Mouse (Mus musculus) limb, embryonic 11.5 days (tissue): ENCODE results near the gene Lmln. TPM values are rescaled to one million over a fixed set of nuclear protein-coding genes. Genes with fewer than 3 reads are reported as not detected.
"Not testable (repeated sequence)": the region's sequence is repeated elsewhere in the genome, so short reads cannot be mapped to it uniquely, and the experiment has no call there.

Source experiments
- ATAC-seq: fragments of 200-750 bp; cut with Nextera tagmentation; 2 replicates; pipeline ENCODE4 v1.8.0; 2017; ENCODE audit warnings: low read depth; ENCODE audit not compliant: insufficient number of reproducible peaks, low FRiP score, low TSS enrichment
- DNase-seq: peaks from one replicate; pipeline ENCODE4 v3.0.0-alpha.2; 2015; ENCODE audit warnings: low spot score
- H3K27ac ChIP-seq: fragments of 300-500 bp; sonication (generic); replicated peaks from 2 replicates; pipeline ENCODE4 v1.5.1; 2014; ENCODE audit warnings: low read depth, mild to moderate bottlenecking, low read length
- H3K27me3 ChIP-seq: fragments of 300-500 bp; sonication (generic); 2 replicates; pipeline ENCODE4 v1.6.1; 2014; ENCODE audit warnings: mild to moderate bottlenecking, low read length, mixed read lengths; ENCODE audit not compliant: control insufficient read depth, insufficient read depth
- H3K36me3 ChIP-seq: fragments of 300-500 bp; sonication (generic); 2 replicates; pipeline ENCODE4 v1.6.1; 2014; ENCODE audit warnings: mild to moderate bottlenecking, low read length, moderate library complexity, mixed read lengths; ENCODE audit not compliant: control insufficient read depth, insufficient read depth
- H3K4me1 ChIP-seq: fragments of 300-500 bp; sonication (generic); 2 replicates; pipeline ENCODE4 v1.6.1; 2014; ENCODE audit warnings: low read length, mixed read lengths; ENCODE audit not compliant: control insufficient read depth, insufficient read depth
- H3K4me2 ChIP-seq: fragments of 300-500 bp; sonication (generic); 2 replicates; pipeline ENCODE4 v1.6.1; 2014; ENCODE audit warnings: low read depth, mild to moderate bottlenecking, moderate library complexity; ENCODE audit not compliant: severe bottlenecking
- H3K4me3 ChIP-seq: fragments of 300-500 bp; sonication (generic); 2 replicates; pipeline ENCODE4 v1.5.1; 2014; ENCODE audit warnings: low read depth, low read length
- H3K9ac ChIP-seq: fragments of 300-500 bp; sonication (generic); 2 replicates; pipeline ENCODE4 v1.6.1; 2014; ENCODE audit warnings: mild to moderate bottlenecking, low read length
- H3K9me3 ChIP-seq: fragments of 300-500 bp; sonication (generic); 2 replicates; pipeline ENCODE4 v1.6.1; 2016; ENCODE audit warnings: low read length; ENCODE audit not compliant: control insufficient read depth
- WGBS: fragments of 180-500 bp; shearing (Covaris S2); extraction: QIAGEN DNeasy Blood & Tissue Kit; methylation state at CpG from one replicate; pipeline ENCODE4 v1.1.7; 2014; 5-methylcytosine and 5-hydroxymethylcytosine counted together
- polyA plus RNA-seq: library from polyadenylated mRNA; unstranded; fragments of >200 nt; fragmentation: Nextera tagmentation; extraction: Ambion mirVana; gene quantifications from 2 replicates; pipeline ENCODE4 v1.2.1, GENCODE M21; 2014

The Lmln gene
- polyA plus RNA-seq, 1 experiment from 2014 or later: 2.0 TPM

DNA sequence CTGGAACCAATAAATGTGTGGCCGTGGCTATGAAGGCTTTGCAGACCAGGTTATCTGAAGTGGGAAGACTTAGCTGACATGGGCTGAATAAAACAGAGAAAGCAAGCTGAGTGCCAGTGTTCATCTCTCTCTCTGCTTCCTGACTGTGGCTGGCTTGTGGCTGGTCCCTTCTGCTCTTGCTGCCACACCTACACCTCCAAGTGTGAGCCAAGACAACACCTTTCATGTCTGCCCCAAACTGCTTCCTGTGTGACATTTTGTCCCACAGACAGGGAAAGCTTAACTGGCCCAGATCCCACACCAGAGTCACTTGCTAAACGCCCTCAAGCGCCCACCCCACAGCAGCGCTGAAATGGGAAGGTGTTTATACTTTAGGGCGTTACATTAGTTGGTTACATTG, 9.2 kb upstream of the Lmln start:
- no peak for DNase-seq
- H3K27ac ChIP-seq: no peak overlapping the region
- no peak overlapping the region for H3K4me3 ChIP-seq
- H3K27me3 ChIP-seq: no peaks in the 10 kb centered on the region
- H3K4me1 ChIP-seq: peaks cover 4% of the 10 kb centered on the region
- 0 out of 2 replicates have a peak, but pooled peaks cover 3% of the 10 kb centered on the region for H3K36me3 ChIP-seq
- H3K9me3 ChIP-seq: no peaks in the 10 kb centered on the region
- ATAC-seq: no peak
- WGBS: 62% methylated on average over 5 of the region's 5 CpGs
- H3K4me2 ChIP-seq: no peak overlapping the region
- H3K9ac ChIP-seq: no peak overlapping the region

DNA sequence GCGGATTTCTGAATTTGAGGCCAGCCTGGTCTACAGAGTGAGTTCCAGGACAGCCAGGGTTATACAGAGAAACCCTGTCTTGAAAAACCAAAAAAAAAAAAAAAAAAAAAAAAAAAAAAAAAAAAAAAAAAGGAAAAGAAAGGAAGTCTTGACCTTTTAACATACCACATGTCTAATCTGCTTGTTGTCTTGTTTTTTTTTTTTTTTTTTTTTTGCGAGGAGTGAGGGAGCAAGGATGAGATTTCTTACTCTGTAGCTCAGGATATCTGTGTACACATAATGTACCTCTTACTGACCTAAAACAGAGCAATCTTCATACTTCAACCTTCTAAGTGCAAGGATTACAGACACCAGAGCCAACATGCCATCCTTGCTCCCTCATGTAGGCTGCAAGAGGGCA, 7.4 kb upstream of the Lmln start:
- H3K4me3 ChIP-seq, H3K27ac ChIP-seq, H3K4me2 ChIP-seq, ATAC-seq, H3K27me3 ChIP-seq, H3K9ac ChIP-seq, H3K4me1 ChIP-seq, DNase-seq, H3K9me3 ChIP-seq: not testable (repeated sequence)
- 85% methylated on average over 2 of the region's 2 CpGs for WGBS
- peaks cover 11% of the 10 kb centered on the region; the same call in 1 of the 2 replicates for H3K36me3 ChIP-seq

DNA sequence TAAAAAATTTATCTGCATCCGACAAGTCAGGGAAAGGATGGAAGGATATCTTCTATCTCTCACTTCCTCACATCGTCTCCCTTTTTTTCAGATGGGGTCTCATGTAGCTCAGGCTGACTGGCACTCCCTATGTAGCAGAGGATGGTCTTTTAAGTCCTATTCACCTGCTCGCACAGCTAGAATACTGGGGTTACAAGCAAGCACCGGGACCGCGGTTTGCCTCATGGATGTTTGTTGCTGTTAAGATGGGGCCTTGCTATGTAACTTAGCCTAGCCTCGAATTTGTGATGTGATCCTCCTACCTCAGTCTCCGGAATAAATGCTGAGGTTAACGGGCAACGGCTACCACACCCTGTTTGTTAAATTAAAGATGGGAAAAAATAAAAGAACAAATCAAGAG, 6.7 kb upstream of the Lmln start:
- peaks cover 5% of the 10 kb centered on the region for H3K4me1 ChIP-seq
- no peaks in the 10 kb centered on the region for H3K27me3 ChIP-seq
- peak overlapping the region; percentile 45; the same call in 1 of the 2 replicates for H3K4me2 ChIP-seq
- no peaks in the 10 kb centered on the region for H3K9me3 ChIP-seq
- H3K4me3 ChIP-seq: peak overlapping the region; percentile 97; the same call in 1 of the 2 replicates
- no peak overlapping the region for H3K27ac ChIP-seq
- peak; percentile 48; the same call in 1 of the 2 replicates for ATAC-seq
- H3K36me3 ChIP-seq: peaks cover 18% of the 10 kb centered on the region; the same call in 1 of the 2 replicates
- no peak for DNase-seq
- 24% methylated on average over 10 of the region's 10 CpGs for WGBS
- no peak overlapping the region for H3K9ac ChIP-seq

DNA sequence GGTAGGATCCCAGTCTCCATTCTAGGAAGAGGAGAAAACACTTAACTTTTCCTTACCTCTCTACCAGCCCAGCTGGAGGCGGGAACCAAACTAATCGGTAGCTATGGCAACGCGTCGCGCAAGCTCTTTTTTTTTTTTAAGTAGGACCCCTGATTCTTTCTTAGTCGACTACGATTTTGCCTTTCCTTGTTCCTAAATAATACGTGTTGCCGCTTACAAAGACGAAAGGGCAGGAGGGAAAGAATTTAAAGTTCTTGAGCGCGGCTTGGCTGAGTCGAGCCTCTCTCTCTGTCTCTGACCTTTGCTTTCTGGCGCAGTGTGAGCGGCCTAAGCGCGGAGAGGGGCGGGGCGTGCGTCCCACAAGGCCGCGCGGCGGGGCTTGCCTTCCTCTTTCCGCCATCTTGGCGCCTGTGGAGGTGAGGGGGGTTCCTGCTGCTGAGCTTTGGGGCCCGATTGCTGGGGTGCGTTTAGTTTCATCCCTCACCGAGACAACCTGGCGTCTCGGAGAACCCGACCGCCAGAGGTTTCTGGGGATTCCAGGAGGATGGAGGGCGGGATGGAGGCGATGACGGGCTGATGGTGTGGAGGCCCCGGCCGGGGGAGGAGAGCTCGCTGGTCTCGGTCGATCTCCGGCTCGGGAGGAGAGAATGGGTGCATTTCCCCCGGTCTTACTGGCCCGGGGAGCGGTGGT, 6.1 kb upstream of the Lmln start, which contains the start of the genes Iqcg and Rpl35a:
Gene Iqcg (minus strand): TSS at position 124 of the 691 bp plus-strand sequence.
Gene Rpl35a (plus strand): TSS at position 359 of the 691 bp plus-strand sequence.
- H3K9me3 ChIP-seq: no peaks in the 10 kb centered on the region
- no peaks in the 10 kb centered on the region for H3K27me3 ChIP-seq
- peak within 1 kb of the TSS; percentile 98 for H3K9ac ChIP-seq
- peak within 1 kb of the TSS; percentile 97 for H3K4me3 ChIP-seq
- peak; percentile 91 for DNase-seq
- peak; percentile 91 for ATAC-seq
- peak within 1 kb of the TSS; percentile 90 for H3K27ac ChIP-seq
- under 1% methylated on average over 46 of the region's 47 CpGs for WGBS
- H3K4me1 ChIP-seq: peaks cover 5% of the 10 kb centered on the region
- H3K4me2 ChIP-seq: peak within 1 kb of the TSS; percentile 51
- H3K36me3 ChIP-seq: peaks cover 20% of the 10 kb centered on the region; the same call in 1 of the 2 replicates

DNA sequence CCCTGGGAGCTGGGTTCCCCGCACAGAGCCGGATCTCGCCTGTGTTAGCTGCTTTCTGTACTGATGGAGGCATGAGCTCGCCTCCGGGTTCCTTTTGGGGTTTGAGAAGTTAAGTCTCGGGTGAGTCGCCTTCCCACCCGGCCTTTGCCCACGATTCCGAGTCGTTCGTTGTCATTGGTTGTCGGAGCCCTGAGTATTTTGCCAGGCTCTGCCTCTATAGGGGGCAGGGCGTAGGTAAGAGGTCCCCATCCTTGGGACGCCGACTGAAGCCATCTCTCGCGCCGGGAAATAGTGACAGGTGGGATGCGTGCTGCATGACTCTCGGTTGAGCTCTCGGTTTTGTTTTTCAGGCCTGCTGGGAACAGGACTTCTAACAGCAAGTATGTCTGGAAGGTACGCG, 5.5 kb upstream of the Lmln start:
- Histone ChIP-seq H3K27ac (peak overlapping the region; percentile 90), H3K9ac (peak overlapping the region; percentile 98), H3K4me3 (peak overlapping the region; percentile 97), H3K4me2 (peak overlapping the region; percentile 51), H3K4me1 (peaks cover 5% of the 10 kb centered on the region), H3K27me3 (no peaks in the 10 kb centered on the region), H3K36me3 (peaks cover 20% of the 10 kb centered on the region; the same call in 1 of the 2 replicates), H3K9me3 (no peaks in the 10 kb centered on the region)
- ATAC-seq: peak; percentile 7; the same call in 1 of the 2 replicates
- DNase-seq: no peak
- WGBS: under 1% methylated on average over 24 of the region's 24 CpGs

DNA sequence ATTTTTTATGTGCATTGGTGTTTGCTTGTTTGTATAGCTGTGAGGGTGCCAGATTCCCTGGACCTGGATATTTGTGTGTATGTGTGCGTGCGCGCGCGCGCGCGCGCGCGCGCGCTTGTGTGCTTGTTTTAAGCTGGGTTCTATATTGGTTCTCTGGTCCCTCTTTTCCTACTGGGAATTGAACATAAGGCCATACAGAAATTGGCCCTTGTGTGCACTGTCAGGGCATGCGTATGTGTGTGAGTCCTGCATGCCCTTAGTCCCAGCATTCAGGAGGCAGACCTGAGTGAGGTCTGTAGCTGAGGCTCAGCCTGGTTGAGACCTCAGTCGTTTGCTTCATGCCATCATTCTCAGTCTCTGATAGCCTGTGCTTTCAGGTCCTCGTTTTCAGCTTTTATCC, 4.3 kb upstream of the Lmln start:
- Histone ChIP-seq H3K9ac (peak overlapping the region; percentile 47; the same call in 1 of the 2 replicates), H3K27ac (no peak overlapping the region), H3K36me3 (peaks cover 20% of the 10 kb centered on the region; the same call in 1 of the 2 replicates), H3K4me1 (peaks cover 7% of the 10 kb centered on the region), H3K4me2 (peak overlapping the region; percentile 35; the same call in 1 of the 2 replicates), H3K27me3 (no peaks in the 10 kb centered on the region), H3K4me3 (peak overlapping the region; percentile 14; the same call in 1 of the 2 replicates), H3K9me3 (no peaks in the 10 kb centered on the region)
- no peak for ATAC-seq
- DNase-seq: no peak
- 86% methylated on average over 16 of the region's 16 CpGs for WGBS

DNA sequence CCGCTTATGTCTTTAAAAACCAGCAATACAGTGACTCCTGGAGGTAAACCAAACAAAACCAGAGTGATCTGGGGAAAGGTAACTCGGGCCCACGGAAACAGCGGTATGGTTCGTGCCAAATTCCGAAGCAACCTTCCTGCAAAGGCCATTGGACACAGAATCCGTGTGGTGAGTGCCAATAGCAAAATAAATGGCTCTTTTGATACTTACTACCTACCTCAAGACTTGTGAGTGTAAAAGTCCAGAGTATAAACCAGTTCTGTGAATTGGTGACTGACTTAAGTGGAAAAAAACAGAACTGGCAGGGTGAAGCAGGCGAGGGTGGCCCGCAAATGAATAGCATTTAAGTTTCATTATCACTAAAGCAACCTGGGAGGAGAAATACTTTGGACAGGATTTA, 3.7 kb upstream of the Lmln start:
- DNase-seq, H3K4me1 ChIP-seq, ATAC-seq, H3K4me2 ChIP-seq, H3K4me3 ChIP-seq, H3K27ac ChIP-seq, H3K9me3 ChIP-seq, H3K27me3 ChIP-seq, H3K9ac ChIP-seq: not testable (repeated sequence)
- WGBS: 93% methylated on average over 9 of the region's 9 CpGs
- H3K36me3 ChIP-seq: peaks cover 20% of the 10 kb centered on the region; the same call in 1 of the 2 replicates

DNA sequence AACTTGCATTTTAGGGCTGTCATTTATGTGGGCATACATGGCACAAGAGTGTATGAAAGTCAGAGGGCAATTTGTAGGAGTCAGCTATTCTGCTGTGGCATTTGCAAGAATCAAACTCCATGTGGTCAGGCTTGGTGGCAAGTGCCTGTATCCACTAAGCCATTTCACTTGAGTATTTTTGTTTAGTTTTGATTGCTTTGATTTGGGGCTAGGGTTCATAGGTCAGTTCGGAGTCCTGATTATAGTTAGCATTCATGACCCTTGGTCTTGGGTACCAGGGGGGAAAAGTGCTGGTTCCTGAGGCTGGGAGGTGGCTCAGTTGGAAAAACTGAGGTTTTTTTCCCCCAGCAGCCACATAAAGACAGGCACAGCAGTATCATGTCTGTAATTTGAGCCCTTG, 2.9 kb upstream of the Lmln start:
- ATAC-seq: no peak
- H3K9me3 ChIP-seq: no peaks in the 10 kb centered on the region
- H3K36me3 ChIP-seq: peaks cover 20% of the 10 kb centered on the region; the same call in 1 of the 2 replicates
- no peaks in the 10 kb centered on the region for H3K27me3 ChIP-seq
- H3K9ac ChIP-seq: no peak overlapping the region
- no peak overlapping the region for H3K27ac ChIP-seq
- H3K4me3 ChIP-seq: no peak overlapping the region
- no peak for DNase-seq
- no peak overlapping the region for H3K4me2 ChIP-seq
- peaks cover 11% of the 10 kb centered on the region for H3K4me1 ChIP-seq
- 87% methylated on average over 1 of the region's 1 CpGs for WGBS
